Mouse (Mus musculus): ENCODE measurements at regions not wholly inside any gene's neighbourhood (a gene's known extent, or its start where the extent isn't known, plus 50 kb on each side); places are given as distances from the start of the nearest gene placed in this dataset.

GRCm38 (mm10) chr4:89396020-89396419 is 85.2 kb upstream of the Cdkn2b start:
- TF ChIP-seq CTCF (IDR thresholded peaks at IDR 0.05; ENCODE audit: extremely low read depth, insufficient read depth, insufficient read length, insufficient replicate concordance) (no peak), POLR2A (IDR thresholded peaks at IDR 0.05; ENCODE audit: low read depth, low read length) (no peak)

Measured in spleen, adult 2 months (tissue).